Mouse (Mus musculus) intestine, embryonic 15.5 days (tissue): ENCODE measurements around the gene Baiap2l2. TPM values are rescaled to one million over a fixed set of nuclear protein-coding genes. Genes with fewer than 3 reads are reported as not detected.
A peak's percentile ranks its signal among the peaks of the same experiment; 100 is the strongest.

Experiments
- ATAC-seq: fragments of 200-750 bp; cut with Nextera tagmentation; 2 replicates; pipeline ENCODE4 v1.8.0; 2017; ENCODE audit warnings: moderate TSS enrichment, moderate library complexity
- H3K27ac ChIP-seq: fragments of 300-500 bp; sonication (generic); 2 replicates; pipeline ENCODE4 v1.5.1; 2015; ENCODE audit warnings: mild to moderate bottlenecking, inconsistent platforms
- H3K27me3 ChIP-seq: fragments of 300-500 bp; sonication (generic); replicated peaks from 2 replicates; pipeline ENCODE4 v1.6.1; 2015; ENCODE audit warnings: inconsistent platforms
- H3K36me3 ChIP-seq: fragments of 300-500 bp; sonication (generic); 2 replicates; pipeline ENCODE4 v1.6.1; 2015; ENCODE audit warnings: inconsistent platforms
- H3K4me1 ChIP-seq: fragments of 300-500 bp; sonication (generic); replicated peaks from 2 replicates; pipeline ENCODE4 v1.6.1; 2015; ENCODE audit warnings: inconsistent platforms
- H3K4me2 ChIP-seq: fragments of 300-500 bp; sonication (generic); replicated peaks from 2 replicates; pipeline ENCODE4 v1.6.1; 2015; ENCODE audit warnings: mild to moderate bottlenecking, inconsistent platforms
- H3K4me3 ChIP-seq: fragments of 300-500 bp; sonication (generic); replicated peaks from 2 replicates; pipeline ENCODE4 v1.5.1; 2015; ENCODE audit warnings: inconsistent platforms
- H3K9ac ChIP-seq: fragments of 300-500 bp; sonication (generic); 2 replicates; pipeline ENCODE4 v1.6.1; 2015; ENCODE audit warnings: inconsistent platforms
- H3K9me3 ChIP-seq: fragments of 300-500 bp; sonication (generic); 2 replicates; pipeline ENCODE4 v1.6.1; 2016; ENCODE audit warnings: inconsistent platforms
- WGBS: fragments of 180-500 bp; shearing (Covaris S2); methylation state at CpG from one replicate; pipeline ENCODE4 v1.1.7; 2015; 5-methylcytosine and 5-hydroxymethylcytosine counted together
- polyA plus RNA-seq: library from polyadenylated mRNA; unstranded; fragments of >200 nt; fragmentation: Nextera tagmentation; extraction: Ambion mirVana; gene quantifications from 2 replicates; pipeline ENCODE4 v1.2.1, GENCODE M21; 2015

The Baiap2l2 gene
- polyA plus RNA-seq, 1 experiment from 2014 or later: 12.3 TPM

DNA sequence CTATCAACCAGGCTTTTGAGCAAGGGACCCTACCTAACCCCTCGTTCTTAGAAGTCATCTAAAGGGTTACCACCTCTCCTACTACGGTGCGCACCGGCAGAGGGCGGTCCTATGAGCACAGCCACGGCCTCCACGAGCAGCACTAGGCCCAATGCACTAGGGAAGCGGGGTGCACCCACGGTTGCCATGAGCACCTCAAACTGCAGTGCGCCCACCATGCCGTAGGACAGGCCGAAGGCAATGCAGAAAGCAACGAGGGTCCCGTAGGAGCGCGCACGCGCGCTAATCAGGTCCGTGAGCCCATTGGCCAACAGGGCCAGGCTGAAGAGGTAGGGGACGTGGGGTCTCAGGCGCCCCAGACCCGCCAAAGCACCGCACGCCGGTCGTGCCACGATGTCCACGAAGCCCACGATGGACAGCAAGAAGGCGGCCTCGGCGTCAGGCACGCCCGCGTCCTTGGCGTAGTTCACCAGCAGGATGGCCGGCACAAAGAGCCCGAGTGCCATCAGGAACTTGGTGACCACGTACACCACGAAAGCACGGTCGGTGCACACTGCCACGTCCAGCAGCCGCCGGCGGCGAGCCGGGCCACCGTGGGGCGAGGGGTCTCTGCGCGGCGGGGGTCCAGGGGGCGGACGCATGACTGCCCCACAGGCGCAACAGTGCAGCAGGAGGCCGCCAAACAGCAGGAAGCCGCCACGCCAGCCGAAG is 33.4 kb downstream of the Baiap2l2 start:
- no peaks in the 10 kb centered on the region for H3K9me3 ChIP-seq
- H3K27me3 ChIP-seq: peaks cover 34% of the 10 kb centered on the region
- H3K4me3 ChIP-seq: peak overlapping the region; percentile 39
- 2% methylated on average over 61 of the region's 61 CpGs for WGBS
- ATAC-seq: peak; percentile 67
- H3K27ac ChIP-seq: no peak overlapping the region
- H3K9ac ChIP-seq: peak overlapping the region; percentile 45
- peak overlapping the region; percentile 84 for H3K4me2 ChIP-seq
- H3K36me3 ChIP-seq: no peaks in the 10 kb centered on the region; the same call in 1 of the 2 replicates
- peaks cover 17% of the 10 kb centered on the region for H3K4me1 ChIP-seq

DNA sequence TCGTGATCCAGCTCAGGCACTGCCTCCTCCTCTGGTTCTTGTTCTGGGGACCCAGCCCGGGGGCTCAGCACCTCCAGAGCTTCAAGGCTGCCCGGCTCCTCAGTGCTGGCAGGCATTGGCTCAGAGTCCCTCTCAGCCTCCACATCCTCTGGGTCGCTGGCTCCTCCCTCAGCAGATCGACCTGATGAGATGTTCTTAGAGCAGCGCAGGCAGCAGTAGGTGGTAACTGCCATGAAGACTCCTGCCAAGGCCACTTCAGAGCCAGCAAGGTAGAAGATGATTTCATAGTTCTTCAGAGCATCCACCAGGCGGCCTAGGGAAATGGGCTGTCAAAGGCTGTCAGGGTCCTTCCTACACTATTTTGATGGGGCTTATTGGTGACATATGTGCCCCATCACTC is 34.2 kb downstream of the Baiap2l2 start:
- Histone ChIP-seq H3K4me3 (no peak overlapping the region), H3K4me1 (peaks cover 17% of the 10 kb centered on the region), H3K27ac (no peak overlapping the region), H3K27me3 (peaks cover 34% of the 10 kb centered on the region), H3K9ac (no peak overlapping the region), H3K4me2 (no peak overlapping the region), H3K9me3 (no peaks in the 10 kb centered on the region), H3K36me3 (peaks cover 4% of the 10 kb centered on the region; the same call in 1 of the 2 replicates)
- ATAC-seq: 0 out of 2 replicates have a peak, but pooled peaks have one; percentile 3
- 57% methylated on average over 7 of the region's 7 CpGs for WGBS

DNA sequence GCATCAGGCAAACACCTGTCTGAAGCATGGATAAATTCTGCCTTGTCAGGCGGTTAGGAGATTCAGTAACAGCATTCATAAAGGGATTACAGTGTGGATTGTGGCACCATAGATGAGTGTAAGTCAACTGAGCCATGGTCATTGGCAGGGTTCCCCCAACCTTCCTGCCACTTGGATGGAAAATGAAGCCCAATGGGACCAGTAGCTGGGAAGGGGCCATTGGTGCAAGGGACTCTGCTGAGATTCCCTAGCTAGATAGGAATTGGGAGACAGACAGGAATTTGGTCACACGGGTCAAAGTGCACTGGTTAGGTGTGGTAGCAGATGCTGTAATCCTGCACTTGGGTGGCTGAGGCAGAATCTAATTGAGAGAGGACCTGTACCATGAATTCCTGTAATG is 35.1 kb downstream of the Baiap2l2 start:
- H3K4me2 ChIP-seq: no peak overlapping the region

DNA sequence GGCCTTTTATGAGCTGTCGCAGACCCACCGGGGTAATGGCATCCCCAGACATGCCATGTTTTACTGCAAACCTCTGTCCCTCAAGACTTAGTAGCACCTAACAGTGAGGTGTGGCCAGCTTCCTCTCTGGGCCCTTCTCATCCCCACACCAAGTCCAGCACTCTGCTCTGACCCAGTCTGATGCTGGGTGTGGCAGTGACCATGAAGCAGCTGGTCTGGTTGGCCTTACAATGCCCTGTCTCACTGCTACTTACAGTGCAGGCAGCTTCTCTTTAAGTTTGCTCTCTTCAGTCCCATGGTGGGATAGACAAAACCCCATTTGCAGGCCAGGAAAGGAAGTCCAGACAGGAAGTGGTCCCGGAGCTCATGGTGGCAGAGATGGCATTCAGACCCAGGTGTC is 40.0 kb downstream of the Baiap2l2 start:
- Histone ChIP-seq H3K9ac (no peak overlapping the region), H3K9me3 (no peaks in the 10 kb centered on the region), H3K27ac (no peak overlapping the region), H3K4me2 (no peak overlapping the region), H3K27me3 (no peaks in the 10 kb centered on the region), H3K4me1 (0 out of 2 replicates have a peak, but pooled peaks cover 9% of the 10 kb centered on the region), H3K36me3 (peaks cover 19% of the 10 kb centered on the region; the same call in 1 of the 2 replicates), H3K4me3 (no peak overlapping the region)
- 87% methylated on average over 3 of the region's 3 CpGs for WGBS
- no peak for ATAC-seq

More for the DNA sequence above, 35.1 kb downstream of the Baiap2l2 start:
- ATAC-seq: no peak
- 67% methylated on average over 2 of the region's 2 CpGs for WGBS
- Histone ChIP-seq H3K4me3 (no peak overlapping the region), H3K9ac (no peak overlapping the region), H3K36me3 (peaks cover 5% of the 10 kb centered on the region; the same call in 1 of the 2 replicates), H3K27ac (no peak overlapping the region), H3K4me1 (peaks cover 17% of the 10 kb centered on the region), H3K9me3 (no peaks in the 10 kb centered on the region), H3K27me3 (peaks cover 34% of the 10 kb centered on the region)

DNA sequence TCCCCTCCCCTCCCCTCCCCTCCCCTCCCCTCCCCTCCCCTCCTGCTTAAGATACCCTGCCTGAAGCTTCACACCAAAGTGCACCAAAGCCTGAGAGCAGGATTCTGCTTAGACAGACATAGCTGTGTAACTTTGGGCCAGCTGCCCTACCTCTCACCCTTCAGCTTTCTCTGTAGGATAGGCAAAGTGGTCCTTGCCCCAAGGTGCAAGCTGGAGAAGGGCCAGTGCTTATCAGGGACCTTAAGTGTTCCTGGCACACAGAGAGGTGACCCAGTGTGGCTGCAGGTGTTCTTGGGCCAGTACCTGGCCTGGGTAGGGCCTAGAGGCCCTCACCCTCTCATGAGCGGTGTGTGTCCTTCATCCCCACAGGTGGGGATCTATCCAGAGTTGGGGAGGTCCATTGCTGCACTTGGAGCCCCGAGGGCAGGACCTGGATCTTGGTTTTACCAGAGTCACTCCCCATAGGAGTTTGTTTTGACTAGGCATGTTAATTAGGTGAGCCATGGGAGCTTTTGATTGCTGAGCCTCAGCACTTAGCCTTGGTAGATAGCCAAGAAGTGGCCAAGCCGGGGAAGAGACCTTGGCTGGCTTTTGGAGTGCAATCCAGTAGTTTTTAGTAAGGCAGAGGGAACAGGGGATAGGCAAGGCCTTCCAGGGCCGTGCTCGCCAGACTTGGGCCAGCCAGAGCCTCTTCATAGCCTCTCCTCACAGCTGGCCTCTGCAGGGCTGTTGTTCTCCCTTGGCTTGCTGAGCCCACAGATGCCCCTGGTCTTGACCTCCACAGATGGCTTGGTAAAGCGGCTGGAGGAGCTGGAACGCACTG is 41.1 kb downstream of the Baiap2l2 start:
- H3K4me3 ChIP-seq: no peak overlapping the region
- 0 out of 2 replicates have a peak, but pooled peaks cover 9% of the 10 kb centered on the region for H3K4me1 ChIP-seq
- peaks cover 26% of the 10 kb centered on the region; the same call in 1 of the 2 replicates for H3K36me3 ChIP-seq
- no peak overlapping the region for H3K27ac ChIP-seq
- H3K9me3 ChIP-seq: no peaks in the 10 kb centered on the region
- no peak overlapping the region for H3K4me2 ChIP-seq
- H3K27me3 ChIP-seq: no peaks in the 10 kb centered on the region
- H3K9ac ChIP-seq: peak overlapping the region; percentile 13; the same call in 1 of the 2 replicates
- 81% methylated on average over 7 of the region's 7 CpGs for WGBS
- ATAC-seq: no peak

DNA sequence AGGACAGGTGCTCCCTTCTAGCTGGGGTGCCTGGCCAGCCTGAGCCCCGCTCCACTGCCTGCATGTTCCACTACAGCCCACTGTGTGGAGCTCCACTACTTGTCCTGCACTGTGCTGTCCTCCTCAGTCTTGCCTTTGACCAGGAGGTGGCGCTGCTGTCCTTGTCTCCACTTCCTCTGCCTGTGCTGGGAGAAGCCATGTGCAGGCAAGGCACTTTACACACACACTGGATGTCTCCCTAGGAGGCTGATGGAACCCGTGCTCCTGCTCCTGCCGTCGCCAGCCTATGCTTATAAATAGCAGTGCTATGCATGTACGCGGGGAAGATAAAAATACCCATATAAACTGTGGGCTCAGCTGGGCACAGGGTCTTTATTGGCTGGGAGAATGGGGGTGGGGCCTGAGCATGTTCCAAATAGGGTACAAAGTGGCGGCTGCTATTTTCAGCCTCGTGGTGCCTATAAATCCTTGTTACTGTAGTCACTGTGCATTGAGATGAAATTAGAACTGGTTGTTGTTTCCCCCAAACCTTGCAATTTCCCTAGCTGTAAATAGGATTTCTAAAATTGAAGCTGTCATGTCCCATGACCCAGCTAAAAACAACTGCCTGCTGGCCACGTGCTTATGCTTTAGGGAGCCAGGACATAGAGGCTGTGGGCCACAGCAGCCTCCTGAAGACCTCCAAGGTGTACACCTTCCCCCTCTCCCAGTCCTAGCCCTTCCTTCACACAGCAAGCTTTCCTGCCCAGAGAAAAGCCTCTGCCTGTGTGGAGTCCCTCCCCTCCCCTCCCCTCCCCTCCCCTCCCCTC is 41.9 kb downstream of the Baiap2l2 start:
- H3K27ac ChIP-seq: no peak overlapping the region
- peak overlapping the region; percentile 30; the same call in 1 of the 2 replicates for H3K4me2 ChIP-seq
- H3K4me3 ChIP-seq: no peak overlapping the region
- H3K36me3 ChIP-seq: peaks cover 27% of the 10 kb centered on the region; the same call in 1 of the 2 replicates
- peak; percentile 97 for ATAC-seq
- H3K9ac ChIP-seq: no peak overlapping the region
- WGBS: 15% methylated on average over 10 of the region's 10 CpGs
- 0 out of 2 replicates have a peak, but pooled peaks cover 9% of the 10 kb centered on the region for H3K4me1 ChIP-seq
- no peaks in the 10 kb centered on the region for H3K9me3 ChIP-seq
- H3K27me3 ChIP-seq: no peaks in the 10 kb centered on the region

DNA sequence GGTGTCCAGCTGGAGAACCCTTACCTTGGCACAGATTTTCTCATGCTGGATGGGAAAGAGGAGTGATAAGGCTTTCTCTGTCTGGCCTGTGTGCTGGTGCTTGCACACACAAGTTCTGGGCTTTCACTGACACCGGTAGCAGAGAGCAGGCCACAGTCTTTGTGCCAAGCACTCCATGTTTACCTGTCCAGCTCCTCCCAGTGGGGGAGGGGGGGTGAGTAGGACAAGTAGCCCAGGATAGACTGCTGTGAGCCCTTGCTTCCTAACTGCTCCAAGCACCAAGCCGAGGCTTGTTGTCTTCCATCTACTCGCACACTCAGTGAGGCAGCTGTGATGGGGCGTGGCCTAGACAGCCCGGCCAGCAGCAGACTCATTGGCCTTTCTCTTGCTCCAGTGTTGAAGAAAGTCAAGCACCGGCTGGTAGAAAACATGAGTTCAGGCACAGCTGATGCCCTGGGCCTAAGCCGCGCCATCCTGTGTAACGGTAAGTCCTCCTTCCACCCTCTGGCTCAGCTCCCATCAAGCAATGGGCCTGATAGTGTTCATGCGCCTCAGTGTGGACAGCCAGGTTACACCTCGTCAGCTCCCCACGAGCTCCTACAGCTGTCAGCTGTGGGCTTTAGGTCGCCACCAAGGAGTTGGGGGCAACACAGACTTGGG is 42.6 kb downstream of the Baiap2l2 start:
- Histone ChIP-seq H3K27ac (no peak overlapping the region), H3K4me2 (no peak overlapping the region), H3K4me1 (0 out of 2 replicates have a peak, but pooled peaks cover 9% of the 10 kb centered on the region), H3K9ac (no peak overlapping the region), H3K9me3 (no peaks in the 10 kb centered on the region), H3K27me3 (no peaks in the 10 kb centered on the region), H3K36me3 (peaks cover 27% of the 10 kb centered on the region; the same call in 1 of the 2 replicates), H3K4me3 (no peak overlapping the region)
- peak; percentile 60 for ATAC-seq
- 71% methylated on average over 13 of the region's 13 CpGs for WGBS

DNA sequence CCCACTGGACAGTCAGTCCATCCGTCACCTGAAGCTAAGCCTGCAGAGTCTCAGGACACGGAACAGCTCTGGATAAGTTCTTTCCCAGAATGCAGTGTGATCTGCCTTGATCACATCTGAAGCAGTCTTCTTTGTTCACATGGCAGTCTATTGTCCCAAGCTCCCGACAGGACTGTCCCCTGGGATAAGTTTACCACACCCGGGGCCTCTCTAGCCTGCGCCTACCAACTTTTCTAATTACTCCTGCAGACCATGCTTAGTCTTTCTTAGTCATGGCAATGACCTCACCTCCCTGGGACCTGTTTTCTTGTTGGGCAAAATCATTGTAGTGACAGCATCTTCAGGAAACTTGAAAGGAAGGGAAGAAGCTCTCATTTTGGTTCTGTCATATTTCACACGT is 47.3 kb downstream of the Baiap2l2 start:
- Histone ChIP-seq H3K9me3 (no peaks in the 10 kb centered on the region), H3K27me3 (no peaks in the 10 kb centered on the region), H3K36me3 (peaks cover 35% of the 10 kb centered on the region; the same call in 1 of the 2 replicates), H3K27ac (no peak overlapping the region), H3K4me1 (0 out of 2 replicates have a peak, but pooled peaks cover 14% of the 10 kb centered on the region), H3K4me3 (no peak overlapping the region), H3K9ac (no peak overlapping the region), H3K4me2 (no peak overlapping the region)
- ATAC-seq: no peak
- 71% methylated on average over 6 of the region's 6 CpGs for WGBS

DNA sequence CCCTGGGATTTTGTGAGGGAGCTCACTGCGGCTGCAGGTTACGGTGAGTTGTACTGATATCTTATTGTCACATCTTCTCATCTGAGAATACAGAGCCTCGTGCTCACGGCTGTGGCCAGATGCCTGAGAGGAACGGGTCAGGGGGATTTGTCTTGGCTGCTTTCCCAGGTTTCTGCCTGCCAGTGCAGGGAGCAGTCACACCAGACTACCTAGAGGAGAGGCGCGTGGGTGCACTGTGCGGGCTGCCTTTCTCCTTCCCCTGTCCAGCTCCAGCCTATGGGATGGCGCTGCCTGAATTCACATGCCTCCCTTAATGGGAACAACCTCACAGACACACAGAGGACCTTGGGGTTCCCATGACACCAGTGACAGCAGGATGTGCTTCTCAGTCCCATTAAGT is 50.1 kb downstream of the Baiap2l2 start:
- no peaks in the 10 kb centered on the region for H3K27me3 ChIP-seq
- H3K9ac ChIP-seq: no peak overlapping the region
- 0 out of 2 replicates have a peak, but pooled peaks cover 10% of the 10 kb centered on the region for H3K4me1 ChIP-seq
- 0 out of 2 replicates have a peak overlapping the region, but pooled peaks have one; percentile 29 for H3K27ac ChIP-seq
- H3K36me3 ChIP-seq: peaks cover 24% of the 10 kb centered on the region; the same call in 1 of the 2 replicates
- no peaks in the 10 kb centered on the region for H3K9me3 ChIP-seq
- no peak overlapping the region for H3K4me2 ChIP-seq
- H3K4me3 ChIP-seq: no peak overlapping the region
- peak; percentile 56; the same call in 1 of the 2 replicates for ATAC-seq
- 74% methylated on average over 9 of the region's 9 CpGs for WGBS

DNA sequence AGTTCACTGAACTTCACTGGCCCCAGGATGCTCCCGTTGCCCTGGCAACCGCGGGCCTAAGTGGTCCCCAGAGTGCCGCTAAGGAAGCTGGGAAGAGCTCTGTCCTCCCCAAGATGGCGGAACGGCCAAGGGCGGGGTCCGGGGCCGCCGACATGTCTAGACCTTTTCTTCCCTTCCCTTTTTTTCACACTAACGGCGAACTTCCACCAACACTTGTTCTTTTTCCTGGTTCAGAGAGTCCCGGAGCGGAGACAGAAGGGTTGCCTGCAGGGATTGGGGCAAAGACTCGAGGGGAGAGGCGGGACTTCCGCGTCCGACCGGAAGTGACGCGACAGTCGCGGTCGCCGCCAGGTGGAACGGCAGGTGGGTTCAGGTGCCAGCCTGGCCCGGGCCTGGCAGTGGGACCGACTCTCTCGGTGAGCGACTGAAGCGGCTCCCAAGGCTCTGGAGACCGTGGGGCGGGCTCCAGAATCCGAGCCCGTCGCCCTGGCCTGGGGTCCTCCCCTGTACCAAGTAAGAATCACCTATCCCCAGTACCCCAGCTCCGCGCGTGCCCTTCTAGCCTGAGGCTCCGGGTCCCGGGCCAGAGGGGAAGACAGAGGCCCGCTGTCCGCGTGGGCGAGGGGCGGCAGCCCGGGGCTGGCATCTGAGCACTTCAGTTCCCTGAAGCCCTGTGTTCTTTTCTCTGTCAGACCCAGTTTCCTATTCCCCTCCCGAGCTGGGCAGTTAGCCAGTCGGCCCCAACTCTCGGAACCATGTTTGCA is 56.1 kb downstream of the Baiap2l2 start, which contains the start of the genes Pick1 and Gm49486:
TSS of gene Pick1 (plus strand) at position 116 of the 764 bp plus-strand sequence.
TSS of gene Gm49486 (plus strand) at position 334 of the 764 bp plus-strand sequence.
- ATAC-seq: peak; percentile 92
- Histone ChIP-seq H3K27ac (peak within 1 kb of the TSS; percentile 98), H3K36me3 (no peaks in the 10 kb centered on the region), H3K4me3 (peak within 1 kb of the TSS; percentile 78), H3K4me1 (peaks cover 7% of the 10 kb centered on the region; the same call in 1 of the 2 replicates), H3K9me3 (no peaks in the 10 kb centered on the region), H3K4me2 (peak within 1 kb of the TSS; percentile 91), H3K9ac (peak within 1 kb of the TSS; percentile 81), H3K27me3 (no peaks in the 10 kb centered on the region)
- WGBS: under 1% methylated on average over 51 of the region's 51 CpGs
